Mouse (Mus musculus): ENCODE measurements at regions not wholly inside any gene's neighbourhood (a gene's known extent, or its start where the extent isn't known, plus 50 kb on each side); places are given as distances from the start of the nearest gene placed in this dataset.

DNA sequence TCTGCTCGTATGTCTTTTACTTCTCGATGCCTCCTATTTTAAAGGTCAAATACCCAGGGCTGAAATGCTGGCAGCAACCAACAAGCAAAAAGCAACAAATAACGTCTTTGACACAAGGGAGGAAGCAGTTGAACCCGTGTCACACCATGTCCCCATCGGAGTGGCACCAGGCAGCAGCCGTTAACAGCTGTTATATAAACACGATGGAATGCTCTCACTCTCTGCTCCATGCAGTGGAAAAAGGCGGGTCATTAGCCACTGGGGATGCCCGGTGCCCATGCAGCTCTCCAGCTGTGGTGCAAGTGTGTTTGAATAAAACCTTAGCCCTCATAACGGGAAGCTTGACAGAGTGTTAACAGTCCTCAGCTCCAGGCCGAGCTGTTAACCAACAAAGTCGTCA lies 229.3 kb downstream of the Irx1 start:
- TF ChIP-seq ZC3H11A (IDR thresholded peaks at IDR 0.05; ENCODE audit: low read depth, low read length) (no peak), CTCF (IDR thresholded peaks at IDR 0.05 in 2 of 3, conservative IDR thresholded peaks at IDR 0.05 in 1 of 3; ENCODE audit: control insufficient read depth in 1 of 3, insufficient read depth in 1 of 3, low read depth in 2 of 3, low read length in 3 of 3, poor library complexity in 1 of 3, severe bottlenecking in 1 of 3) (no peak), MAFK (IDR thresholded peaks at IDR 0.05; ENCODE audit: borderline replicate concordance, low read depth, low read length) (no peak), GABPA (IDR thresholded peaks at IDR 0.05; ENCODE audit: low read depth, low read length) (no peak), TCF12 (IDR thresholded peaks at IDR 0.05; ENCODE audit: low read depth, low read length) (no peak), USF1 (IDR thresholded peaks at IDR 0.05; ENCODE audit: low read depth, low read length) (no peak)
